Mouse (Mus musculus): Measurements from ENCODE around the gene Slc10a4. TPM values are rescaled to one million over a fixed set of nuclear protein-coding genes. Genes with fewer than 3 reads are reported as not detected.
"Not testable (repeated sequence)": the region's sequence is repeated elsewhere in the genome, so short reads cannot be mapped to it uniquely, and the experiment has no call there.

The Slc10a4 gene
- polyA plus RNA-seq, 1 experiment: 1.3 TPM

- no peak overlapping the region for H3K27ac ChIP-seq (ENCODE audit: insufficient read depth, low read length)
- no peak overlapping the region for H3K4me3 ChIP-seq (ENCODE audit: insufficient read depth, low read length)
- H3K4me1 ChIP-seq (ENCODE audit: control insufficient read depth, insufficient read depth, low read length): no peaks in the 10 kb centered on the region
- TF ChIP-seq POLR2A (IDR thresholded peaks at IDR 0.05; ENCODE audit: extremely low read depth, insufficient read depth, low read length): no peak
- no peak for TF ChIP-seq CTCF (IDR thresholded peaks at IDR 0.05; ENCODE audit: extremely low read depth, insufficient read depth, low read length)
These were observed 18.9 kb upstream of the Slc10a4 start for GRCm38 (mm10) chr5:72987786-72988185.

GRCm38 (mm10) chr5:72989756-72990155 is 16.9 kb upstream of the Slc10a4 start:
- H3K27ac ChIP-seq (ENCODE audit: insufficient read depth, low read length): no peak overlapping the region
- no peak for TF ChIP-seq CTCF (IDR thresholded peaks at IDR 0.05; ENCODE audit: extremely low read depth, insufficient read depth, low read length)
- TF ChIP-seq POLR2A (IDR thresholded peaks at IDR 0.05; ENCODE audit: extremely low read depth, insufficient read depth, low read length): no peak
- H3K4me1 ChIP-seq (ENCODE audit: control insufficient read depth, insufficient read depth, low read length): no peaks in the 10 kb centered on the region
- no peak overlapping the region for H3K4me3 ChIP-seq (ENCODE audit: insufficient read depth, low read length)

DNA sequence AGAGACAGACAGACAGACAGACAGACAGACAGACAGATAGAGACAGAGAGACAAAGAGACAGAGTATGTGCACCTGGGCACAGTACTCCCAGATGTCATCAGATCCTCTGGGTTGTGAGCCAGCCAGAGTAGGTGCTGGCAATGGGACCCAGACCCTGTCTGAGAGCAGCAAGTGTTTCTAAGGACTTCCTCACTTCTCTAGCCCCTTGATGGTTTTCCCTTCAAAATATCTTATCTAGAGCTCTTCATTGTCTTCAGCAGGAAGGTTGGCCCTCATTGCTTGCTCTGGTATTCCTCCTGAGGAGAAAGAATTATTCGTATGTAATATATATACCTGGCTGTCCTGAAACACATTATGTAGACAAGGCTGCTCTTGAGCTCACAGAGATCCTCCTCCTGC is 14.2 kb upstream of the Slc10a4 start:
- Histone ChIP-seq H3K4me3 (ENCODE audit: insufficient read depth, low read length) (no peak overlapping the region), H3K27ac (ENCODE audit: insufficient read depth, low read length) (no peak overlapping the region), H3K4me1 (ENCODE audit: control insufficient read depth, insufficient read depth, low read length) (no peaks in the 10 kb centered on the region)
- TF ChIP-seq CTCF (IDR thresholded peaks at IDR 0.05; ENCODE audit: extremely low read depth, insufficient read depth, low read length): no peak
- no peak for TF ChIP-seq POLR2A (IDR thresholded peaks at IDR 0.05; ENCODE audit: extremely low read depth, insufficient read depth, low read length)

DNA sequence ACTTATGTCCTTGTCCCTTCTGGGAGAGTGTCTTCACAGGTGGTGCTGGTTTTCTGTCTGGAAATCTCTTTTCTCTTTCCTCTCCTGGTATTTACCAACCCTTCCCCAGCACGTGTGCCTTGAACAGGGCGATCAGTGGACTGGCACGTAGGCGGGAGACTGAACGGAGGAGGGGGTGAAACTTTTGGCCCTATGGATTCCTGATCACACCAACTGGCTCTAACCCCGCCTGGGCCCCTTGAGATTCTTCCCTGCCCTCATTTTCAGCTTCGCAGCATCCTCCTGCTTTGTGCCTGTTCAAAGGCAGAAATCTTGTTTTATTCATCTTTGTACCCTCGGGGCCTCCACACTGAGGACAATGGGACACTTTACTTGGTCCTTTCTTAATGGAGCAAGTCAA is 12.3 kb upstream of the Slc10a4 start:
- H3K4me3 ChIP-seq (ENCODE audit: insufficient read depth, low read length): no peak overlapping the region
- TF ChIP-seq CTCF (IDR thresholded peaks at IDR 0.05; ENCODE audit: extremely low read depth, insufficient read depth, low read length): no peak
- TF ChIP-seq POLR2A (IDR thresholded peaks at IDR 0.05; ENCODE audit: extremely low read depth, insufficient read depth, low read length): no peak
- no peaks in the 10 kb centered on the region for H3K4me1 ChIP-seq (ENCODE audit: control insufficient read depth, insufficient read depth, low read length)
- no peak overlapping the region for H3K27ac ChIP-seq (ENCODE audit: insufficient read depth, low read length)

DNA sequence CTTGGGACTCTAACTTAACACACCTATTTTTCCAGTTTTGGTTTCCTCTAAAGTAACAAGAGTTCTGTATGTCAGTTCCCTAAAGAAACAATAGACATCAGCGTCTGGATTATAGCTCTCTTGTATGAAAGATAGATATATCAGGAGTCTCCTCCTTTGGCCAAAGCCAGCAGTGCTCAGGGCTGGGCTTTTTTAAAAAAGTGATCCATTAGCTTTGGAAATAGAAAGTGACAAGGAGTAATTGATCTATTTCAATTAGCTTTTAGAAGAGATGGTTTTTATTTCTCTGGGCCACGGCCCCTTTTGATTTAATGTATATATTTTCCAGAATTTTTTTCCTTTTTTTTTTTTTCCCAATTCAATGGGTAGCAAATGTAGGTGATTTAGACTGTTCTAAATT is 11.8 kb upstream of the Slc10a4 start:
- H3K27ac ChIP-seq (ENCODE audit: insufficient read depth, low read length): no peak overlapping the region
- TF ChIP-seq CTCF (IDR thresholded peaks at IDR 0.05; ENCODE audit: extremely low read depth, insufficient read depth, low read length) (no peak), POLR2A (IDR thresholded peaks at IDR 0.05; ENCODE audit: extremely low read depth, insufficient read depth, low read length) (no peak)
- no peak overlapping the region for H3K4me3 ChIP-seq (ENCODE audit: insufficient read depth, low read length)

GRCm38 (mm10) chr5:72995379-72995778 is 11.3 kb upstream of the Slc10a4 start:
- Histone ChIP-seq H3K27ac (ENCODE audit: insufficient read depth, low read length) (no peak overlapping the region), H3K4me3 (ENCODE audit: insufficient read depth, low read length) (no peak overlapping the region), H3K4me1 (ENCODE audit: control insufficient read depth, insufficient read depth, low read length) (no peaks in the 10 kb centered on the region)
- TF ChIP-seq CTCF (IDR thresholded peaks at IDR 0.05; ENCODE audit: extremely low read depth, insufficient read depth, low read length): no peak
- no peak for TF ChIP-seq POLR2A (IDR thresholded peaks at IDR 0.05; ENCODE audit: extremely low read depth, insufficient read depth, low read length)

More for the DNA sequence above, 11.8 kb upstream of the Slc10a4 start:
- H3K4me1 ChIP-seq (ENCODE audit: control insufficient read depth, insufficient read depth, low read length): no peaks in the 10 kb centered on the region

DNA sequence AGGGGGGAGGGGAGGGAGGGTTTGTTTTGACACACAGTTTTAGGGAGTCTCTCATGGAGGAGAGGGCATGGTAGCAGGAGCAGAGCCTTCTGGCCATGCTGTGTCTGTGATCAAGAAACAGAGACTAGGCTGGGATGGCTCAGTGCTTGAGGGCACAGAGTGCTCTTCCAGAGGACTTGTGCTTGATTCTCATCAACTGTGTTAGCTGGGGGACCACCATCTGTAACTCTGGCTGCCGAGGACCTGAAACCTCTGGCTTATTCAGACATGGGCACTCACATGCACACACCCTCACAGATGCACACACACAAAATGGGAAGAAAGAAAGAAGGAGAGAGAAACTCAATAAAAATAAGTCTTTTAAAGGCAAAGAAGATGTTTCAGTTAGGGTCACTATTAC is 8.1 kb upstream of the Slc10a4 start:
- not testable (repeated sequence) for H3K4me3 ChIP-seq (ENCODE audit: insufficient read depth, low read length); H3K4me1 ChIP-seq (ENCODE audit: control insufficient read depth, insufficient read depth, low read length); H3K27ac ChIP-seq (ENCODE audit: insufficient read depth, low read length)

GRCm38 (mm10) chr5:73004046-73004445 is 2.6 kb upstream of the Slc10a4 start:
- Histone ChIP-seq H3K4me3 (ENCODE audit: insufficient read depth, low read length) (no peak overlapping the region), H3K4me1 (ENCODE audit: control insufficient read depth, insufficient read depth, low read length) (no peaks in the 10 kb centered on the region), H3K27ac (ENCODE audit: insufficient read depth, low read length) (no peak overlapping the region)
- no peak for TF ChIP-seq POLR2A (IDR thresholded peaks at IDR 0.05; ENCODE audit: extremely low read depth, insufficient read depth, low read length)
- TF ChIP-seq CTCF (IDR thresholded peaks at IDR 0.05; ENCODE audit: extremely low read depth, insufficient read depth, low read length): no peak

- H3K4me3 ChIP-seq (ENCODE audit: insufficient read depth, low read length): no peak overlapping the region
- no peak overlapping the region for H3K27ac ChIP-seq (ENCODE audit: insufficient read depth, low read length)
- TF ChIP-seq CTCF (IDR thresholded peaks at IDR 0.05; ENCODE audit: extremely low read depth, insufficient read depth, low read length) (no peak), POLR2A (IDR thresholded peaks at IDR 0.05; ENCODE audit: extremely low read depth, insufficient read depth, low read length) (no peak)
- H3K4me1 ChIP-seq (ENCODE audit: control insufficient read depth, insufficient read depth, low read length): no peaks in the 10 kb centered on the region
These were observed 888 bp downstream of the Slc10a4 start for GRCm38 (mm10) chr5:73007582-73007959.

- 0 out of 2 replicates have a peak, but pooled peaks have one; percentile 6 for TF ChIP-seq CTCF (IDR thresholded peaks at IDR 0.05; ENCODE audit: extremely low read depth, insufficient read depth, low read length)
- not testable (repeated sequence) for H3K4me3 ChIP-seq (ENCODE audit: insufficient read depth, low read length); H3K4me1 ChIP-seq (ENCODE audit: control insufficient read depth, insufficient read depth, low read length); H3K27ac ChIP-seq (ENCODE audit: insufficient read depth, low read length)
These were observed 1.5 kb downstream of the Slc10a4 start for GRCm38 (mm10) chr5:73008230-73008629.

DNA sequence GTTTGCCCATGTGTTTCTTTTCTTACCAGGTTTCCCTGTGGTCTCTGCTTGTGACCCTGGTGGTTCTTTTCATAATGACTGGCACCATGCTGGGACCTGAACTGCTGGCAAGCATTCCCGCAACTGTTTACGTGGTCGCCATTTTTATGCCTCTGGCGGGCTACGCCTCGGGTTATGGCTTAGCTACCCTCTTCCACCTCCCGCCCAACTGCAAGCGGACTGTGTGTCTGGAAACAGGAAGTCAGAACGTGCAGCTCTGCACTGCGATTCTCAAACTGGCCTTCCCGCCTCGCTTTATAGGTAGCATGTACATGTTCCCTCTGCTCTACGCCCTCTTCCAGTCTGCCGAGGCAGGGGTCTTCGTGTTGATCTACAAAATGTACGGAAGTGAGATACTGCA is 5.1 kb downstream of the Slc10a4 start:
- not testable (repeated sequence) for H3K4me1 ChIP-seq (ENCODE audit: control insufficient read depth, insufficient read depth, low read length); H3K27ac ChIP-seq (ENCODE audit: insufficient read depth, low read length); H3K4me3 ChIP-seq (ENCODE audit: insufficient read depth, low read length)

DNA sequence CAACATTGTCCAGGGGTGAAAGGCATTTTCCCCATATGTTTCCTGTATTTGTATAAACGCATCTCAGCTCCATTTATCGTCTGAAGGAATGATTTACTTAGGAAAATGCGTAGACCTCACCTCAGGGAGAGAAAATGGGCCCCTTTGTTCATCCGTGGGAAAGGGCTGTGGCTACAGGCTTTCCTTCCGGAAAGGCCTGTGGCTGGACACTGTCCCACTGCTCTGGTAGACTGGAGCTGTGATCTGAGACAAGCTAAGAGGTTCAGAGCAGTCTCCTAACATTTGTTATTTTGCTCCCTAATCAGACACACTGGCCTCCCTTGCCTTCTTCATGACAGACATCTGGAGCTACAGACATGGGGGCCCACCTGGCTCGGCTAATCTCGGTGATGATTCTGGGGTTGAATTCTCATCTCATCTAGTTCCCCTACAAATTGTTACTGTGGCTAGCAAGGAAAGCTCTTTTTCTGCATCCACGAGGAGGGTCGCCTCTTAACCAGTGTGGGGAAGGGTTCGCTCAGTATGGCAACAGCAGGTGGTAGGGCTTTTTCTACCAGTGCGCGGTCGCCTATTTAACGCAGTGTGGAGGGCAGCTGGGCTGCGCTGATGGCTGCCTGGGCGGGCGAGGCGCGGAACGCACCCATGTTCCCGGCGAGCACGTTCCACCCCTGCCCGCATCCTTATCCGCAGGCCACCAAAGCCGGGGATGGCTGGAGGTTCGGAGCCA is 6.4 kb downstream of the Slc10a4 start:
- H3K4me1 ChIP-seq (ENCODE audit: control insufficient read depth, insufficient read depth, low read length); H3K27ac ChIP-seq (ENCODE audit: insufficient read depth, low read length); H3K4me3 ChIP-seq (ENCODE audit: insufficient read depth, low read length): not testable (repeated sequence)

DNA sequence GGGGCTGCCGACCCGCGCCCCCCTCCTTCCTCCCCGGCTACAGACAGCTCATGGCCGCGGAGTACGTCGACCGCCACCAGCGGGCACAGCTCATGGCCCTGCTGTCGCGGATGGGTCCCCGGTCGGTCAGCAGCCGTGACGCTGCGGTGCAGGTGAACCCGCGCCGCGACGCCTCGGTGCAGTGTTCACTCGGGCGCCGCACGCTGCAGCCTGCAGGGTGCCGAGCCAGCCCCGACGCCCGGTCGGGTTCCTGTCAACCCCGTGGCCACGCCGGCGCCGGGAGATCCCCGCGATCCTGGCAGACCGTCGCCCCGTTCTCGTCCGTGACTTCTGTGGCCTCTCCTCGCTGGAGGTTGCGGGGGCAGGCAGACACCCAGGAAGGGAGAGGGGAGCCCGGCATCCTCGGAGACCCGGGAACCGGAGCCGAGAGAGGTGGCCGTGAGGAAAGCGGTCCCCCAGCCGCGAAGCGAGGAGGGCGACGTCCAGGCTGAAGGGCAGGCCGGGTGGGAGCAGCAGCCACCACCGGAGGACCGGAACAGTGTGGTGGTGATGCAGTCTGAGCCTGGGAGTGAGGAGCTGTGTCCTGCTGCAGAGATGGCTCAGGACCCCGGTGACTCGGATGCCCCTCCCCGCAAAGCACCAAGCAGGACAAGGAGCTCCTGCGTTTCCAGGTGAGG is 7.1 kb downstream of the Slc10a4 start:
- not testable (repeated sequence) for H3K4me1 ChIP-seq (ENCODE audit: control insufficient read depth, insufficient read depth, low read length); H3K27ac ChIP-seq (ENCODE audit: insufficient read depth, low read length); H3K4me3 ChIP-seq (ENCODE audit: insufficient read depth, low read length)

Measured in cortical plate, adult 2 months (tissue).